ENCODE assay signal across 29 mouse cellular contexts in the genomic region with DNA sequence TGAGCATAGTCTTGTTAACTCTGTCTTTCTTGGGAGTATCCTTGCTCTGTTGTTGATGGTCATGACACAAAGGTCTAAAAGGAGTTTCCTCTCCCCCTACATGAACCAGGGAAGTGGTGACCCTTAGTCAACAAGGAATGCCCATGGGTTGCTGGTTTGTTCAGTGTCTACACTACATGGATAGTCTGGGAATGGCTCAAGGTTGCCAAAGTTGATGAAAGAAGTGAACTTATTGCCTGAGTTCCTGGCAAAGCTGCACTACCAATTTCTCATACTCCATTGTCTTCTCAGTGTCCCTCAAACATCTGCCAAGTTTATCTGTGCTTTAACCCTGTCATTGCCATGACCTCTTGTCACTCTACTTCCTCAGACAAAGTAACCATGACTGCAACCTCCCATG. TPM values are rescaled to one million over a fixed set of nuclear protein-coding genes. Genes with fewer than 3 reads are reported as not detected.
A peak's percentile ranks its signal among the peaks of the same experiment; 100 is the strongest.
DNase-seq lines count a peak whose midpoint lies in the region; ATAC-seq lines count a peak whose summit lies in the region.
"Had no signal": no experiment of that assay in that cellular context is flagged by ENCODE, and none has a peak within 500 bp of the region (broad histone marks: within the 10 kb centered on the region; RNA-seq: fewer than 3 reads in every experiment).

No protein-coding gene starts in this region.

- no peak for ATAC-seq in hindbrain, embryonic 11.5 days (ENCODE audit: low FRiP score)
- ATAC-seq: activated CD4-positive, CD25-positive, alpha-beta regulatory T cell, adult 4 months; CD4-positive, CD25-positive, alpha-beta regulatory T cell, adult 4 months; forebrain, embryonic 13.5 days; forebrain, embryonic 15.5 days; forebrain, postnatal 0 days had no signal

- no peak overlapping the region for H3K4me3 ChIP-seq in brown adipose tissue, adult 24 weeks (ENCODE audit: insufficient read depth, low read depth, low read length)
- no peak overlapping the region for H3K4me3 ChIP-seq in hindbrain, embryonic 11.5 days (ENCODE audit: low read depth, low read length)
- H3K4me3 ChIP-seq: embryonic facial prominence, embryonic 13.5 days; embryonic facial prominence, embryonic 15.5 days; erythroblast, embryonic 14.5 days; forebrain, embryonic 13.5 days; forebrain, embryonic 15.5 days had no signal

- DNase-seq in heart, adult 11 months, result peak; percentile 79
- no peak for DNase-seq in heart, postnatal 4 days
- peak; percentile 64 for DNase-seq in adipocyte (ENCODE audit: low spot score)
- peak; percentile 44 for DNase-seq in gonadal fat pad, adult 2 months (ENCODE audit: low read depth)
- no peak for DNase-seq in hindbrain, embryonic 11.5 days (ENCODE audit: low spot score)
- DNase-seq in cerebellum, postnatal 14 days, result no peak
- no peak for DNase-seq in adrenal gland, adult 8-10 months
- DNase-seq: adrenal gland, adult 2 months; adrenal gland, postnatal 14 days; adrenal gland, postnatal 36 days; B cell, adult 2 months; cerebellum, adult 11-12 months; cerebellum, adult 2 months; cerebellum, adult 9-10 months; cerebellum, postnatal 10 days; cerebellum, postnatal 36 days; embryo, embryonic 11 days; forebrain, postnatal 0 days had no signal

- H3K9ac ChIP-seq in hindbrain, embryonic 11.5 days (ENCODE audit: low read depth, low read length), result no peak overlapping the region
- H3K9ac ChIP-seq: embryonic facial prominence, embryonic 13.5 days; embryonic facial prominence, embryonic 15.5 days; forebrain, embryonic 13.5 days; forebrain, embryonic 15.5 days; forebrain, postnatal 0 days had no signal

- H3K36me3 ChIP-seq in hindbrain, embryonic 11.5 days (ENCODE audit: control insufficient read depth, insufficient read depth, low read length), result no peaks in the 10 kb centered on the region
- H3K36me3 ChIP-seq: embryonic facial prominence, embryonic 13.5 days; embryonic facial prominence, embryonic 15.5 days; forebrain, embryonic 15.5 days; G1E had no signal

- H3K4me1 ChIP-seq in brown adipose tissue, adult 24 weeks (ENCODE audit: control insufficient read depth, insufficient read depth, insufficient read length, low read length), result peaks cover 29% of the 10 kb centered on the region
- H3K4me1 ChIP-seq in hindbrain, embryonic 11.5 days (replicated peaks; ENCODE audit: control insufficient read depth, insufficient read depth, low read length), result no peaks in the 10 kb centered on the region
- H3K4me1 ChIP-seq: embryonic facial prominence, embryonic 13.5 days; embryonic facial prominence, embryonic 15.5 days; forebrain, embryonic 13.5 days; forebrain, embryonic 15.5 days had no signal

- 0 out of 2 replicates have a peak overlapping the region, but pooled peaks have one; percentile 22 for H3K27ac ChIP-seq in brown adipose tissue, adult 24 weeks (replicated peaks; ENCODE audit: low read depth, low read length)
- H3K27ac ChIP-seq in hindbrain, embryonic 11.5 days (ENCODE audit: low read depth, low read length), result no peak overlapping the region
- H3K27ac ChIP-seq: embryonic facial prominence, embryonic 13.5 days; embryonic facial prominence, embryonic 15.5 days; forebrain, embryonic 13.5 days; forebrain, embryonic 15.5 days had no signal

- no peak overlapping the region for H3K4me2 ChIP-seq in hindbrain, embryonic 11.5 days (replicated peaks; ENCODE audit: low read depth, low read length)
- H3K4me2 ChIP-seq: embryonic facial prominence, embryonic 13.5 days; embryonic facial prominence, embryonic 15.5 days; forebrain, embryonic 13.5 days; forebrain, embryonic 15.5 days had no signal

- no peaks in the 10 kb centered on the region for H3K27me3 ChIP-seq in hindbrain, embryonic 11.5 days (ENCODE audit: control insufficient read depth, insufficient read depth, low read length)
- H3K27me3 ChIP-seq: CH12.LX; embryonic facial prominence, embryonic 13.5 days; embryonic facial prominence, embryonic 15.5 days; forebrain, embryonic 13.5 days; forebrain, embryonic 15.5 days; Patski had no signal

- no peaks in the 10 kb centered on the region for H3K9me3 ChIP-seq in hindbrain, embryonic 11.5 days (ENCODE audit: control insufficient read depth, low read length)
- H3K9me3 ChIP-seq: embryonic facial prominence, embryonic 13.5 days; embryonic facial prominence, embryonic 15.5 days; forebrain, embryonic 13.5 days; forebrain, embryonic 15.5 days had no signal

RNA-seq across cellular contexts. Expression of a gene that starts 49.9 kb away (rescaled TPM):
- 100 to 1,000 TPM; 160 to 168 TPM for total RNA-seq in heart, postnatal 4 days (2021)
- 10.7 and 17.0 TPM in 2 replicates for polyA plus RNA-seq in brown adipose tissue, adult 24 weeks (2012; ENCODE audit: insufficient read depth, insufficient read length, missing spikeins)
- 16.9 and 20.1 TPM in 2 replicates for polyA plus RNA-seq in gonadal fat pad, adult 2 months (2012; rRNA removed)
- polyA plus RNA-seq in hindbrain, embryonic 11.5 days (2014; fragmentation: Nextera tagmentation; extraction: Ambion mirVana), result 6.2 and 7.5 TPM in 2 replicates
- total RNA-seq in adrenal gland, adult 8-10 months (2022), result 10 to 100 TPM; 16.0 to 29.4 (median 23.4) TPM

Comparison
In these comparisons a context has a peak if more than half of its experiments do, and no peak if none do; other contexts are left out.
1. DNase-seq: peak in heart, adult 11 months (single experiment), adipocyte (single experiment) and gonadal fat pad, adult 2 months (single experiment); none in heart, postnatal 4 days (single experiment), hindbrain, embryonic 11.5 days (single experiment), cerebellum, postnatal 14 days (0 of 2) and adrenal gland, adult 8-10 months (single experiment).